In genomic region chr4:155695531-155696062, GRCm38 (mm10) we compare ENCODE assay signal across 8 mouse cellular contexts. TPM values are rescaled to one million over a fixed set of nuclear protein-coding genes. Genes with fewer than 3 reads are reported as not detected.
A peak's percentile ranks its signal among the peaks of the same experiment; 100 is the strongest.
DNase-seq lines count a peak whose midpoint lies in the region; ATAC-seq and TF ChIP-seq lines count a peak whose summit lies in the region.

No protein-coding gene starts in this region.

- H3K9ac ChIP-seq in lung, postnatal 0 days (replicated peaks; ENCODE audit: low read depth): no peak overlapping the region
- peak overlapping the region; percentile 71; the same call in 1 of the 2 replicates for H3K9ac ChIP-seq in stomach, embryonic 15.5 days

- no peak for ATAC-seq in lung, postnatal 0 days
- ATAC-seq in stomach, embryonic 15.5 days (ENCODE audit: insufficient read depth, low FRiP score, low read depth): no peak
- ATAC-seq in megakaryocyte-erythroid progenitor cell, adult 5-6 weeks (replicated peaks; ENCODE audit: low FRiP score, low TSS enrichment, poor library complexity, severe bottlenecking): no peak

- H3K36me3 ChIP-seq in lung, postnatal 0 days (ENCODE audit: insufficient read depth, low read length): no peaks in the 10 kb centered on the region
- no peaks in the 10 kb centered on the region for H3K36me3 ChIP-seq in limb, embryonic 10.5 days
- H3K36me3 ChIP-seq in stomach, embryonic 15.5 days: no peaks in the 10 kb centered on the region

- TF ChIP-seq CTCF in cerebellum, adult 2 months (IDR thresholded peaks at IDR 0.05; ENCODE audit: borderline replicate concordance, insufficient read depth, low read depth, low read length): no peak
- TF ChIP-seq CTCF in lung, postnatal 0 days (IDR thresholded peaks at IDR 0.05): no peak

- peaks cover 23% of the 10 kb centered on the region for H3K4me1 ChIP-seq in cerebellum, adult 2 months (ENCODE audit: control insufficient read depth, insufficient read depth, low read length)
- H3K4me1 ChIP-seq in lung, postnatal 0 days (ENCODE audit: insufficient read depth, low read depth, low read length): peaks cover 4% of the 10 kb centered on the region; the same call in 1 of the 2 replicates
- peaks cover 23% of the 10 kb centered on the region for H3K4me1 ChIP-seq in limb, embryonic 10.5 days
- H3K4me1 ChIP-seq in stomach, embryonic 15.5 days: peaks cover 16% of the 10 kb centered on the region

- H3K9me3 ChIP-seq in lung, postnatal 0 days (ENCODE audit: low read length): no peaks in the 10 kb centered on the region
- H3K9me3 ChIP-seq in limb, embryonic 10.5 days (replicated peaks): no peaks in the 10 kb centered on the region
- H3K9me3 ChIP-seq in stomach, embryonic 15.5 days: no peaks in the 10 kb centered on the region

- no peaks in the 10 kb centered on the region for H3K27me3 ChIP-seq in cerebellum, adult 2 months (ENCODE audit: control insufficient read depth, insufficient read depth, low read length)
- no peaks in the 10 kb centered on the region; the same call in none of the 2 replicates for H3K27me3 ChIP-seq in lung, postnatal 0 days (replicated peaks; ENCODE audit: insufficient read depth, low read length)
- H3K27me3 ChIP-seq in limb, embryonic 10.5 days (ENCODE audit: low read depth, poor library complexity, severe bottlenecking): peaks cover 50% of the 10 kb centered on the region
- H3K27me3 ChIP-seq in stomach, embryonic 15.5 days (replicated peaks): 0 out of 2 replicates have a peak, but pooled peaks cover 8% of the 10 kb centered on the region

- 6% methylated on average over 4 of the region's 4 CpGs for WGBS in cerebellum, adult 2 months
- 78% methylated on average over 4 of the region's 4 CpGs for WGBS in lung, postnatal 0 days
- 73% methylated on average over 4 of the region's 4 CpGs for WGBS in limb, embryonic 10.5 days
- WGBS in stomach, embryonic 15.5 days: 73% methylated on average over 4 of the region's 4 CpGs

- 0 out of 2 replicates have a peak overlapping the region, but pooled peaks have one; percentile 96 for H3K4me2 ChIP-seq in lung, postnatal 0 days (replicated peaks; ENCODE audit: low read depth, low read length)
- peak overlapping the region; percentile 97 for H3K4me2 ChIP-seq in stomach, embryonic 15.5 days

- TF ChIP-seq POLR2A in cerebellum, adult 2 months (IDR thresholded peaks at IDR 0.05; ENCODE audit: borderline replicate concordance, insufficient read depth, low read length): no peak

- H3K4me3 ChIP-seq in cerebellum, adult 2 months (replicated peaks; ENCODE audit: insufficient read depth, low read depth, low read length): peak overlapping the region; percentile 57
- no peak overlapping the region for H3K4me3 ChIP-seq in lung, postnatal 0 days (ENCODE audit: low read depth, low read length)
- peak overlapping the region; percentile 85 for H3K4me3 ChIP-seq in limb, embryonic 10.5 days
- peak overlapping the region; percentile 69 for H3K4me3 ChIP-seq in stomach, embryonic 15.5 days (replicated peaks)

- DNase-seq in cerebellum, adult 2 months: peak in 1 of 2 experiments; percentile 58
- no peak for DNase-seq in cerebellum, adult 11 months
- DNase-seq in lung, postnatal 0 days (ENCODE audit: low spot score): no peak
- DNase-seq in lung, postnatal 14 days: no peak
- no peak for DNase-seq in limb, embryonic 10.5 days (ENCODE audit: low spot score)
- no peak for DNase-seq in retina, postnatal 1 day

- H3K27ac ChIP-seq in cerebellum, adult 2 months (ENCODE audit: insufficient read depth, low read length): peak overlapping the region; percentile 96
- no peak overlapping the region for H3K27ac ChIP-seq in lung, postnatal 0 days (ENCODE audit: low read length)
- H3K27ac ChIP-seq in limb, embryonic 10.5 days: no peak overlapping the region
- H3K27ac ChIP-seq in stomach, embryonic 15.5 days: no peak overlapping the region

- no peak for TF ChIP-seq EP300 in lung, postnatal 0 days (IDR thresholded peaks at IDR 0.05)

RNA-seq across cellular contexts. Expression of gene Fndc10, which starts 1.5 kb away (rescaled TPM):
- polyA plus RNA-seq in cerebellum, adult 2 months (2012; rRNA removed): 112 and 114 TPM in 2 replicates
- polyA plus RNA-seq in lung, postnatal 0 days (2015; fragmentation: Nextera tagmentation; extraction: Ambion mirVana): 3.3 and 3.6 TPM in 2 replicates
- polyA plus RNA-seq in limb, embryonic 10.5 days (2016; fragmentation: Nextera tagmentation; extraction: Ambion mirVana): 1.5 and 2.6 TPM in 2 replicates
- 9.0 and 10.0 TPM in 2 replicates for polyA plus RNA-seq in stomach, embryonic 15.5 days (2015; fragmentation: Nextera tagmentation; extraction: Ambion mirVana)
- total RNA-seq in megakaryocyte-erythroid progenitor cell, adult 5-6 weeks (2014; fragmentation: Nextera tagmentation): 1.1 and 2.8 TPM in 2 replicates
- 0.33 and 0.88 TPM in 2 replicates for total RNA-seq in megakaryocyte-erythroid progenitor cell, adult 5-6 weeks (2017)

RNA-seq across cellular contexts. Expression of gene Ssu72, which starts 9.0 kb away (rescaled TPM):
- 141 and 152 TPM in 2 replicates for polyA plus RNA-seq in cerebellum, adult 2 months (2012; rRNA removed)
- 166 and 178 TPM in 2 replicates for polyA plus RNA-seq in lung, postnatal 0 days (2015; fragmentation: Nextera tagmentation; extraction: Ambion mirVana)
- 161 and 163 TPM in 2 replicates for polyA plus RNA-seq in limb, embryonic 10.5 days (2016; fragmentation: Nextera tagmentation; extraction: Ambion mirVana)
- 141 and 152 TPM in 2 replicates for polyA plus RNA-seq in stomach, embryonic 15.5 days (2015; fragmentation: Nextera tagmentation; extraction: Ambion mirVana)
- 83.5 and 90.2 TPM in 2 replicates for total RNA-seq in megakaryocyte-erythroid progenitor cell, adult 5-6 weeks (2014; fragmentation: Nextera tagmentation)
- 75.3 and 94.1 TPM in 2 replicates for total RNA-seq in megakaryocyte-erythroid progenitor cell, adult 5-6 weeks (2017)

RNA-seq across cellular contexts. Expression of gene Mib2, which starts 26.6 kb away (rescaled TPM):
- polyA plus RNA-seq in cerebellum, adult 2 months (2012; rRNA removed): 146 and 152 TPM in 2 replicates
- polyA plus RNA-seq in lung, postnatal 0 days (2015; fragmentation: Nextera tagmentation; extraction: Ambion mirVana): 16.3 and 19.8 TPM in 2 replicates
- 18.9 and 25.2 TPM in 2 replicates for polyA plus RNA-seq in limb, embryonic 10.5 days (2016; fragmentation: Nextera tagmentation; extraction: Ambion mirVana)
- polyA plus RNA-seq in stomach, embryonic 15.5 days (2015; fragmentation: Nextera tagmentation; extraction: Ambion mirVana): 23.3 and 24.1 TPM in 2 replicates
- total RNA-seq in megakaryocyte-erythroid progenitor cell, adult 5-6 weeks (2014; fragmentation: Nextera tagmentation): 12.9 and 17.9 TPM in 2 replicates
- total RNA-seq in megakaryocyte-erythroid progenitor cell, adult 5-6 weeks (2017): 11.9 and 13.3 TPM in 2 replicates

RNA-seq across cellular contexts. Expression of gene Tmem240, which starts 39.0 kb away (rescaled TPM):
- polyA plus RNA-seq in cerebellum, adult 2 months (2012; rRNA removed): 123 and 133 TPM in 2 replicates
- polyA plus RNA-seq in lung, postnatal 0 days (2015; fragmentation: Nextera tagmentation; extraction: Ambion mirVana): 0.58 and 0.63 TPM in 2 replicates
- polyA plus RNA-seq in limb, embryonic 10.5 days (2016; fragmentation: Nextera tagmentation; extraction: Ambion mirVana): 0.58 and 0.79 TPM in 2 replicates
- 0.80 and 0.85 TPM in 2 replicates for polyA plus RNA-seq in stomach, embryonic 15.5 days (2015; fragmentation: Nextera tagmentation; extraction: Ambion mirVana)
- total RNA-seq in megakaryocyte-erythroid progenitor cell, adult 5-6 weeks (2014; fragmentation: Nextera tagmentation): 0.17 and 0.20 TPM in 2 replicates
- total RNA-seq in megakaryocyte-erythroid progenitor cell, adult 5-6 weeks (2017): under 0.01 and 0.65 TPM in 2 replicates

RNA-seq across cellular contexts. Expression of gene Mmp23, which starts 42.4 kb away (rescaled TPM):
- polyA plus RNA-seq in cerebellum, adult 2 months (2012; rRNA removed): 38.1 and 39.4 TPM in 2 replicates
- 44.5 and 46.2 TPM in 2 replicates for polyA plus RNA-seq in lung, postnatal 0 days (2015; fragmentation: Nextera tagmentation; extraction: Ambion mirVana)
- polyA plus RNA-seq in limb, embryonic 10.5 days (2016; fragmentation: Nextera tagmentation; extraction: Ambion mirVana): 8.4 and 10.4 TPM in 2 replicates
- polyA plus RNA-seq in stomach, embryonic 15.5 days (2015; fragmentation: Nextera tagmentation; extraction: Ambion mirVana): 39.6 and 42.0 TPM in 2 replicates
- total RNA-seq in megakaryocyte-erythroid progenitor cell, adult 5-6 weeks (2014; fragmentation: Nextera tagmentation): not detected in 2 replicates
- not detected in 2 replicates for total RNA-seq in megakaryocyte-erythroid progenitor cell, adult 5-6 weeks (2017)

Comparison
In these comparisons a context has a peak if more than half of its experiments do, and no peak if none do; other contexts are left out.
1. RNA of gene Fndc10, which starts 1.5 kb away (polyA plus RNA-seq): 112 to 114 TPM in cerebellum, adult 2 months; 9.0 to 10.0 TPM in stomach, embryonic 15.5 days, 3.3 to 3.6 TPM in lung, postnatal 0 days and 1.5 to 2.6 TPM in limb, embryonic 10.5 days; every median in the first group is over 10 times any median in the second.